Mouse (Mus musculus) gonadal fat pad, adult 2 months (tissue): ENCODE measurements around the gene Gm6367. TPM values are rescaled to one million over a fixed set of nuclear protein-coding genes. Genes with fewer than 3 reads are reported as not detected.
"Not testable (repeated sequence)": the region's sequence is repeated elsewhere in the genome, so short reads cannot be mapped to it uniquely, and the experiment has no call there.

Source experiments
- DNase-seq: peaks from one replicate; pipeline ENCODE4 v3.0.0-alpha.2; 2012; ENCODE audit warnings: low read depth
- polyA plus RNA-seq: library from polyadenylated mRNA; depleted of rRNA; stranded (reverse); fragments of >200 nt; gene quantifications from 2 replicates; pipeline ENCODE4 v1.2.3, GENCODE M21; 2012; rRNA removed

Gm6367 gene
- not detected in 2 replicates for polyA plus RNA-seq

DNA sequence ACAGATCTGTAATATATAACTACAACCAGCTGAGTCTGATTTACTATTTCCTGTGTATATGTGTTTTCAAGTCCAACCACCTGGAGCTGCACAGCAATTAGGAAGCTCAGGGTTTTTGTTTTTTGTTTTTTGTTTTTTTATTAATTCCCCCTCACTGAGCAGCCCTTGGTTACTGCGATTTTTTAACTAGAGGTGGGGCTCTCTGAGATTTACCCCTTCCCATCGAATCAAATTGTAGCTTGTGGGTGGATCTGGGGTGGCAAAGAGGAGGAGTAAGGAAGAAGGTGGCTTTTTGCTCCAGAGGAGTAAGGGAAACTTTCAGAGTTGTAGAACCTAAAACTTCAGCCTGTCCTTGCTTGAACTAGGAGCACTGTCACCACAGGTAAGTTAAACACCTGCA lies at the start of gene Gm6367:
Gm6367 (plus strand) TSS at position 301 of the 400 bp plus-strand sequence.
- DNase-seq = not testable (repeated sequence)

Other genes starting within 250 kb of the Gm6367 start
- not detected in 2 replicates for gene Gm3183, start 123.2 kb upstream of the Gm6367 start, polyA plus RNA-seq
- gene Gm7942, start 118.3 kb downstream of the Gm6367 start, polyA plus RNA-seq = not detected in 2 replicates
- not detected in 2 replicates for gene Gm16513, start 194.0 kb downstream of the Gm6367 start, polyA plus RNA-seq